8 mouse cellular contexts compared by ENCODE assay signal in genomic region chr1:119328921-119329692, GRCm38 (mm10).
A peak's percentile ranks its signal among the peaks of the same experiment; 100 is the strongest.
DNase-seq lines count a peak whose midpoint lies in the region; ATAC-seq and TF ChIP-seq lines count a peak whose summit lies in the region.

No protein-coding gene starts in this region.

- no peak overlapping the region for H3K4me3 ChIP-seq in heart, adult 2 months
- no peak overlapping the region for H3K4me3 ChIP-seq in hindbrain, postnatal 0 days (ENCODE audit: low read length)
- H3K4me3 ChIP-seq in midbrain, embryonic 13.5 days (replicated peaks): no peak overlapping the region

- H3K4me1 ChIP-seq in heart, adult 2 months (ENCODE audit: control insufficient read depth, insufficient read depth, low read length): no peaks in the 10 kb centered on the region
- H3K4me1 ChIP-seq in hindbrain, postnatal 0 days (ENCODE audit: insufficient read depth, low read length): no peaks in the 10 kb centered on the region
- H3K4me1 ChIP-seq in midbrain, embryonic 13.5 days (replicated peaks): peaks cover 21% of the 10 kb centered on the region

- WGBS in heart, adult 2 months: 43% methylated on average over 15 of the region's 15 CpGs
- 8% methylated on average over 15 of the region's 15 CpGs for WGBS in hindbrain, postnatal 0 days
- 2% methylated on average over 15 of the region's 15 CpGs for WGBS in midbrain, embryonic 13.5 days

- H3K79me2 ChIP-seq in heart, adult 2 months (replicated peaks; ENCODE audit: control insufficient read depth, insufficient read depth, low read length): no peaks in the 10 kb centered on the region

- H3K36me3 ChIP-seq in heart, adult 2 months (ENCODE audit: control insufficient read depth, insufficient read depth, low read length): no peaks in the 10 kb centered on the region
- H3K36me3 ChIP-seq in hindbrain, postnatal 0 days (ENCODE audit: insufficient read depth, low read length): no peaks in the 10 kb centered on the region
- no peaks in the 10 kb centered on the region for H3K36me3 ChIP-seq in midbrain, embryonic 13.5 days

- no peak for TF ChIP-seq POLR2A in heart, adult 2 months (IDR thresholded peaks at IDR 0.05; ENCODE audit: insufficient read depth, low read depth, low read length)

- H3K9ac ChIP-seq in heart, adult 2 months (ENCODE audit: low read depth, low read length): no peak overlapping the region
- H3K9ac ChIP-seq in hindbrain, postnatal 0 days (replicated peaks; ENCODE audit: low read length): no peak overlapping the region
- 0 out of 2 replicates have a peak overlapping the region, but pooled peaks have one; percentile 25 for H3K9ac ChIP-seq in midbrain, embryonic 13.5 days (replicated peaks)

- TF ChIP-seq CTCF in heart, adult 2 months (IDR thresholded peaks at IDR 0.05): no peak
- no peak for TF ChIP-seq CTCF in hindbrain, postnatal 0 days (IDR thresholded peaks at IDR 0.05; ENCODE audit: low read depth)

- H3K9me3 ChIP-seq in hindbrain, postnatal 0 days (ENCODE audit: low read length): no peaks in the 10 kb centered on the region
- H3K9me3 ChIP-seq in midbrain, embryonic 13.5 days: no peaks in the 10 kb centered on the region

- intact Hi-C loops in heart, adult 2 months (cut with DNase I): no loop called here

- no peak for TF ChIP-seq EP300 in heart, adult 2 months (IDR thresholded peaks at IDR 0.05; ENCODE audit: insufficient read depth, low read depth, low read length)

- peak; percentile 88 for DNase-seq in heart, adult 11 months
- DNase-seq in heart, adult 2 months: no peak
- DNase-seq in embryo, embryonic 11 days: peak; percentile 47
- DNase-seq in hindbrain, postnatal 0 days (ENCODE audit: low spot score): peak; percentile 82
- peak; percentile 16 to 57 for DNase-seq in left cerebral cortex, adult 9 months (ENCODE audit: low spot score in 2 of 2)
- no peak for DNase-seq in adipocyte (ENCODE audit: low spot score)
- no peak for DNase-seq in testis, postnatal 14 days (ENCODE audit: low spot score)

- ATAC-seq in hindbrain, postnatal 0 days: peak; percentile 91
- ATAC-seq in midbrain, embryonic 13.5 days: peak; percentile 88

- H3K4me2 ChIP-seq in hindbrain, postnatal 0 days (ENCODE audit: low read depth, low read length): no peak overlapping the region
- 0 out of 2 replicates have a peak overlapping the region, but pooled peaks have one; percentile 7 for H3K4me2 ChIP-seq in midbrain, embryonic 13.5 days (replicated peaks)

- H3K27me3 ChIP-seq in heart, adult 2 months (ENCODE audit: control insufficient read depth, insufficient read depth, low read length): no peaks in the 10 kb centered on the region
- no peaks in the 10 kb centered on the region for H3K27me3 ChIP-seq in hindbrain, postnatal 0 days (ENCODE audit: insufficient read depth, low read length)
- peaks cover 19% of the 10 kb centered on the region for H3K27me3 ChIP-seq in midbrain, embryonic 13.5 days

- H3K27ac ChIP-seq in heart, adult 2 months: no peak overlapping the region
- H3K27ac ChIP-seq in hindbrain, postnatal 0 days: peak overlapping the region; percentile 46; the same call in 1 of the 2 replicates
- H3K27ac ChIP-seq in midbrain, embryonic 13.5 days: peak overlapping the region; percentile 80

Comparison
In these comparisons a context has a peak if more than half of its experiments do, and no peak if none do; other contexts are left out.
1. DNase-seq: peak in heart, adult 11 months (single experiment), embryo, embryonic 11 days (single experiment), hindbrain, postnatal 0 days (single experiment) and left cerebral cortex, adult 9 months (2 of 2); none in heart, adult 2 months (0 of 2), adipocyte (single experiment) and testis, postnatal 14 days (single experiment).